Mouse (Mus musculus) stomach, postnatal 0 days (tissue): ENCODE results near the gene Gm49673. TPM values are rescaled to one million over a fixed set of nuclear protein-coding genes. Genes with fewer than 3 reads are reported as not detected.
"Not testable (repeated sequence)": the region's sequence is repeated elsewhere in the genome, so short reads cannot be mapped to it uniquely, and the experiment has no call there.

Experiments
- ATAC-seq: fragments of 200-750 bp; cut with Nextera tagmentation; 2 replicates; pipeline ENCODE4 v1.8.0; 2017; ENCODE audit not compliant: low FRiP score, low TSS enrichment
- DNase-seq: peaks from one replicate; pipeline ENCODE4 v3.0.0-alpha.2; 2016; ENCODE audit warnings: low spot score
- H3K27ac ChIP-seq: fragments of 300-500 bp; sonication (generic); replicated peaks from 2 replicates; pipeline ENCODE4 v1.5.1; 2014; ENCODE audit warnings: mild to moderate bottlenecking, control low read depth
- H3K27me3 ChIP-seq: fragments of 300-500 bp; sonication (generic); 2 replicates; pipeline ENCODE4 v1.6.1; 2014; ENCODE audit warnings: low read length; ENCODE audit not compliant: control insufficient read depth, insufficient read depth
- H3K36me3 ChIP-seq: fragments of 300-500 bp; sonication (generic); 2 replicates; pipeline ENCODE4 v1.6.1; 2014; ENCODE audit warnings: low read length, mixed read lengths; ENCODE audit not compliant: control insufficient read depth, insufficient read depth
- H3K4me1 ChIP-seq: fragments of 300-500 bp; sonication (generic); replicated peaks from 2 replicates; pipeline ENCODE4 v1.6.1; 2014; ENCODE audit warnings: antibody characterized with exemption; ENCODE audit not compliant: control insufficient read depth, insufficient read depth
- H3K4me2 ChIP-seq: fragments of 300-500 bp; sonication (generic); replicated peaks from 2 replicates; pipeline ENCODE4 v1.6.1; 2014; ENCODE audit warnings: low read depth, mild to moderate bottlenecking, control low read depth, moderate library complexity
- H3K4me3 ChIP-seq: fragments of 300-500 bp; sonication (generic); 2 replicates; pipeline ENCODE4 v1.5.1; 2014; ENCODE audit warnings: low read depth, low read length, control low read depth
- H3K9ac ChIP-seq: fragments of 300-500 bp; sonication (generic); 2 replicates; pipeline ENCODE4 v1.6.1; 2014; ENCODE audit warnings: mild to moderate bottlenecking, low read length, control low read depth, mixed read lengths
- H3K9me3 ChIP-seq: fragments of 300-500 bp; sonication (generic); 2 replicates; pipeline ENCODE4 v1.6.1; 2016; ENCODE audit warnings: low read length; ENCODE audit not compliant: control insufficient read depth
- CTCF ChIP-seq: IDR thresholded peaks from 2 replicates; pipeline ENCODE4 v1.5.1; 2016; ENCODE audit warnings: antibody characterized with exemption, low read depth, mild to moderate bottlenecking, moderate library complexity
- WGBS: fragments of 180-500 bp; shearing (Covaris S2); extraction: QIAGEN DNeasy Blood & Tissue Kit; methylation state at CpG from one replicate; pipeline ENCODE4 v1.1.7; 2014; 5-methylcytosine and 5-hydroxymethylcytosine counted together
- polyA plus RNA-seq: library from polyadenylated mRNA; unstranded; fragments of >200 nt; fragmentation: Nextera tagmentation; extraction: Ambion mirVana; gene quantifications from 2 replicates; pipeline ENCODE4 v1.2.1, GENCODE M21; 2015

The Gm49673 gene
- polyA plus RNA-seq, 1 experiment from 2014 or later: not detected

GRCm38 (mm10) chr17:8051247-8051646, 96.3 kb downstream of the Gm49673 start:
- 20% methylated on average over 3 of the region's 3 CpGs for WGBS

GRCm38 (mm10) chr17:8050218-8050617, 97.4 kb downstream of the Gm49673 start:
- H3K4me3 ChIP-seq, H3K4me2 ChIP-seq, H3K9me3 ChIP-seq, H3K27me3 ChIP-seq, DNase-seq, H3K4me1 ChIP-seq, H3K36me3 ChIP-seq, H3K9ac ChIP-seq, ATAC-seq, H3K27ac ChIP-seq: not testable (repeated sequence)
- 83% methylated on average over 5 of the region's 6 CpGs for WGBS

More at GRCm38 (mm10) chr17:8051247-8051646, 96.3 kb downstream of the Gm49673 start:
- H3K4me2 ChIP-seq, H3K27me3 ChIP-seq, H3K9ac ChIP-seq, H3K27ac ChIP-seq, H3K4me3 ChIP-seq, H3K9me3 ChIP-seq, H3K4me1 ChIP-seq, H3K36me3 ChIP-seq: not testable (repeated sequence)
- peak; percentile 68 for TF ChIP-seq CTCF
- ATAC-seq (peak; percentile 65; the same call in 1 of the 2 replicates), DNase-seq (peak; percentile 13)

- H3K4me1 ChIP-seq, H3K27ac ChIP-seq, H3K4me3 ChIP-seq, H3K9ac ChIP-seq, H3K9me3 ChIP-seq, DNase-seq, H3K27me3 ChIP-seq, H3K4me2 ChIP-seq, H3K36me3 ChIP-seq: not testable (repeated sequence)
- 0 out of 2 replicates have a peak, but pooled peaks have one; percentile 22 for ATAC-seq
- 3% methylated on average over 2 of the region's 5 CpGs for WGBS
- TF ChIP-seq CTCF: peak; percentile 53
Measured at GRCm38 (mm10) chr17:8046178-8046577, 101.4 kb downstream of the Gm49673 start.

- not testable (repeated sequence) for H3K9me3 ChIP-seq, H3K36me3 ChIP-seq, ATAC-seq, H3K27me3 ChIP-seq, H3K4me2 ChIP-seq, H3K4me3 ChIP-seq, H3K9ac ChIP-seq, DNase-seq, H3K27ac ChIP-seq, H3K4me1 ChIP-seq
- WGBS: no CpG with 5 or more reads among the region's 5 CpGs
Measured at GRCm38 (mm10) chr17:8041197-8041596, 106.4 kb downstream of the Gm49673 start.

GRCm38 (mm10) chr17:8039916-8040635, 107.5 kb downstream of the Gm49673 start:
- not testable (repeated sequence) for ATAC-seq, H3K9ac ChIP-seq, H3K27me3 ChIP-seq, H3K4me3 ChIP-seq, DNase-seq, H3K27ac ChIP-seq, H3K4me1 ChIP-seq, H3K4me2 ChIP-seq, H3K9me3 ChIP-seq, H3K36me3 ChIP-seq
- WGBS: no CpG with 5 or more reads among the region's 12 CpGs

GRCm38 (mm10) chr17:8036976-8037375, 110.6 kb downstream of the Gm49673 start:
- not testable (repeated sequence) for H3K9ac ChIP-seq, H3K9me3 ChIP-seq, H3K27ac ChIP-seq, DNase-seq, H3K36me3 ChIP-seq, H3K27me3 ChIP-seq, H3K4me3 ChIP-seq, H3K4me1 ChIP-seq, H3K4me2 ChIP-seq
- 55% methylated on average over 3 of the region's 6 CpGs for WGBS
- ATAC-seq: peak; percentile 29

Other genes starting within 250 kb of the Gm49673 start
- gene Tagap, start 221.8 kb downstream of the Gm49673 start, polyA plus RNA-seq: 0.51 and 0.61 TPM in 2 replicates
- gene Rsph3a, start 202.2 kb downstream of the Gm49673 start, polyA plus RNA-seq: 32.6 and 38.5 TPM in 2 replicates
- 43.3 and 44.8 TPM in 2 replicates for gene Rnaset2a, start 309 bp upstream of the Gm49673 start, polyA plus RNA-seq
- gene Fgfr1op, start 17.7 kb upstream of the Gm49673 start, polyA plus RNA-seq: 12.7 and 12.8 TPM in 2 replicates
- 0.13 and 0.17 TPM in 2 replicates for gene Ccr6, start 88.3 kb upstream of the Gm49673 start, polyA plus RNA-seq
- 292 and 304 TPM in 2 replicates for gene Mpc1, start 135.1 kb upstream of the Gm49673 start, polyA plus RNA-seq
- 96.2 and 104 TPM in 2 replicates for gene Sft2d1, start 163.3 kb upstream of the Gm49673 start, polyA plus RNA-seq
- 0.50 and 0.62 TPM in 2 replicates for gene Prr18, start 189.7 kb upstream of the Gm49673 start, polyA plus RNA-seq
- 0.13 and 0.18 TPM in 2 replicates for gene T2, start 208.2 kb upstream of the Gm49673 start, polyA plus RNA-seq